Mouse (Mus musculus) stomach, postnatal 0 days (tissue): Measurements from ENCODE around the gene Cep164.

Experiments used
- CTCF ChIP-seq: IDR thresholded peaks from 2 replicates; pipeline ENCODE4 v1.5.1; 2016; ENCODE audit warnings: antibody characterized with exemption, low read depth, mild to moderate bottlenecking, moderate library complexity
- EP300 ChIP-seq: optimal IDR thresholded peaks from 2 replicates; pipeline ENCODE3; 2016; ENCODE audit warnings: antibody characterized with exemption

- no peak for TF ChIP-seq CTCF
- TF ChIP-seq EP300 = no peak
These were observed 9.6 kb upstream of the Cep164 start for GRCm38 (mm10) chr9:45838069-45838433.
